Mouse (Mus musculus) olfactory bulb, adult 2 months (tissue): ENCODE results near the gene Ppp4r3a. TPM values are rescaled to one million over a fixed set of nuclear protein-coding genes. Genes with fewer than 3 reads are reported as not detected.
A peak's percentile ranks its signal among the peaks of the same experiment; 100 is the strongest.

Source experiments
- H3K27ac ChIP-seq: fragments of 200-500 bp; 2 replicates; pipeline ENCODE4 v1.5.1; 2012; ENCODE audit warnings: low read depth, low read length; ENCODE audit not compliant: insufficient read depth
- H3K4me1 ChIP-seq: fragments of 200-500 bp; 2 replicates; pipeline ENCODE4 v1.6.1; 2012; ENCODE audit warnings: low read length; ENCODE audit not compliant: control insufficient read depth, insufficient read depth
- H3K4me3 ChIP-seq: fragments of 200-500 bp; 2 replicates; pipeline ENCODE4 v1.5.1; 2012; ENCODE audit warnings: mild to moderate bottlenecking, low read depth, low read length, moderate library complexity; ENCODE audit not compliant: insufficient read depth
- CTCF ChIP-seq: fragments of 200-500 bp; IDR thresholded peaks from 2 replicates; pipeline ENCODE4 v1.5.1; 2012; ENCODE audit warnings: low read depth, mild to moderate bottlenecking, low read length, moderate library complexity; ENCODE audit not compliant: insufficient read depth
- POLR2A ChIP-seq: fragments of 200-500 bp; IDR thresholded peaks from 2 replicates; pipeline ENCODE4 v1.6.1; 2012; ENCODE audit warnings: mild to moderate bottlenecking, low read depth, low read length, moderate library complexity; ENCODE audit not compliant: insufficient read depth
- WGBS: fragments of 180-500 bp; shearing (Covaris S2); methylation state at CpG from one replicate; pipeline ENCODE4 v1.1.7; 2018; 5-methylcytosine and 5-hydroxymethylcytosine counted together
- polyA plus RNA-seq: library from polyadenylated mRNA; stranded (reverse); fragments of >200 nt; gene quantifications from 2 replicates; pipeline ENCODE4 v1.2.4, GENCODE M21; 2012; ENCODE audit warnings: low replicate concordance; ENCODE audit not compliant: missing spikeins, insufficient read depth, insufficient read length

Gene Ppp4r3a
- polyA plus RNA-seq, 1 experiment: not detected

GRCm38 (mm10) chr12:101066329-101066728, 17.2 kb downstream of the Ppp4r3a start:
- TF ChIP-seq CTCF: no peak
- no peak for TF ChIP-seq POLR2A
- WGBS: 36% methylated on average over 1 of the region's 1 CpGs
- Histone ChIP-seq H3K4me1 (no peaks in the 10 kb centered on the region), H3K27ac (no peak overlapping the region), H3K4me3 (no peak overlapping the region)

- Histone ChIP-seq H3K4me1 (no peaks in the 10 kb centered on the region), H3K4me3 (no peak overlapping the region), H3K27ac (no peak overlapping the region)
- TF ChIP-seq CTCF: no peak
- no peak for TF ChIP-seq POLR2A
Observed at GRCm38 (mm10) chr12:101039956-101040355, 43.5 kb downstream of the Ppp4r3a start.

GRCm38 (mm10) chr12:101028954-101029731, 54.4 kb downstream of the Ppp4r3a start, which contains the start of gene Ccdc88c:
Gene Ccdc88c, minus strand, starts transcription at chr12:101029056.
- H3K4me1 ChIP-seq: peaks cover 25% of the 10 kb centered on the region
- H3K4me3 ChIP-seq: peak within 1 kb of the TSS; percentile 55
- WGBS: under 1% methylated on average over 52 of the region's 56 CpGs
- 0 out of 2 replicates have a peak within 1 kb of the TSS, but pooled peaks have one; percentile 31 for H3K27ac ChIP-seq
- TF ChIP-seq CTCF (peak; percentile 87), POLR2A (no peak)

- 0 out of 2 replicates have a peak overlapping the region, but pooled peaks have one; percentile 31 for H3K27ac ChIP-seq
- TF ChIP-seq POLR2A (no peak), CTCF (no peak)
- WGBS: under 1% methylated on average over 66 of the region's 67 CpGs
- peak overlapping the region; percentile 55 for H3K4me3 ChIP-seq
- peaks cover 25% of the 10 kb centered on the region for H3K4me1 ChIP-seq
Observed at GRCm38 (mm10) chr12:101028247-101028953, 55.1 kb downstream of the Ppp4r3a start.

GRCm38 (mm10) chr12:101027451-101028246, 55.9 kb downstream of the Ppp4r3a start:
- WGBS: 7% methylated on average over 19 of the region's 19 CpGs
- Histone ChIP-seq H3K4me1 (peaks cover 25% of the 10 kb centered on the region), H3K27ac (no peak overlapping the region), H3K4me3 (peak overlapping the region; percentile 55)
- no peak for TF ChIP-seq POLR2A
- TF ChIP-seq CTCF: no peak

- H3K4me3 ChIP-seq: no peak overlapping the region
- H3K4me1 ChIP-seq: peaks cover 25% of the 10 kb centered on the region
- H3K27ac ChIP-seq: no peak overlapping the region
- WGBS: 10% methylated on average over 14 of the region's 14 CpGs
- TF ChIP-seq CTCF: no peak
- no peak for TF ChIP-seq POLR2A
Observed at GRCm38 (mm10) chr12:101026946-101027345, 56.6 kb downstream of the Ppp4r3a start.

GRCm38 (mm10) chr12:101026518-101026917, 57.0 kb downstream of the Ppp4r3a start:
- TF ChIP-seq POLR2A (no peak), CTCF (no peak)
- Histone ChIP-seq H3K4me1 (peaks cover 25% of the 10 kb centered on the region), H3K27ac (no peak overlapping the region), H3K4me3 (no peak overlapping the region)
- whole genome bisulfite sequencing: 53% methylated on average over 7 of the region's 7 CpGs

- no peak overlapping the region for H3K4me3 ChIP-seq
- peaks cover 25% of the 10 kb centered on the region for H3K4me1 ChIP-seq
- TF ChIP-seq POLR2A (no peak), CTCF (no peak)
- 94% methylated on average over 4 of the region's 4 CpGs for WGBS
- H3K27ac ChIP-seq: no peak overlapping the region
Observed at GRCm38 (mm10) chr12:101026025-101026424, 57.5 kb downstream of the Ppp4r3a start.

- Histone ChIP-seq H3K4me1 (peaks cover 25% of the 10 kb centered on the region), H3K27ac (no peak overlapping the region), H3K4me3 (no peak overlapping the region)
- 84% methylated on average over 7 of the region's 7 CpGs for WGBS
- TF ChIP-seq POLR2A (no peak), CTCF (no peak)
Observed at GRCm38 (mm10) chr12:101025379-101025778, 58.1 kb downstream of the Ppp4r3a start.
